Mouse (Mus musculus) retina, postnatal 7 days (tissue): Measurements from ENCODE around the gene Chl1.

ENCODE experiments used
- DNase-seq: peaks from one replicate; pipeline ENCODE4 v3.0.0-alpha.2; 2012; ENCODE audit warnings: low read depth, low spot score

Gene Chl1

GRCm38 (mm10) chr6:103510392-103511289, at the start of gene Chl1:
Gene Chl1 (plus strand): TSS chr6:103510586.
- DNase-seq = no peak

- peak; percentile 3 for DNase-seq
Measured at GRCm38 (mm10) chr6:103465479-103466080, 44.8 kb upstream of the Chl1 start.

GRCm38 (mm10) chr6:103473316-103473715, 37.1 kb upstream of the Chl1 start:
- DNase-seq = no peak

DNA sequence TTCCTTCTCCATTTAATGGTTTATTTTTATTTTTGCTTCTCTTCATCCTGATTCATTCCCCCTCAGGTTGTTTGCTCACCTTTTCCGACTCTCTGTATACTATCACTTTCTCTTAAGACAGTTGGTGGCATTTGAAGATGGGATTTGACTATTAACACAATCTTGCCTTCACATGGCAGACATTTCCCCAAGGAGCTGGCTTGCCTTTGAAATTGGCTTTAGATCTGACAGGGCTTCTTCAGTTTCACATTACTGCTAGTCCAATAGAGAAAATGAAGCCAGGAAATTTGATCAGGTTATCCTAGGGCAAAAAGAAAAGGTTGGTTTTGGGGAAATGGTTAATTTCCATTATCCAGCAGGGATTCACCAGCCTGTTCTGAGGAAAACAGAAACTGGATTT, 23.2 kb upstream of the Chl1 start:
- no peak for DNase-seq

DNA sequence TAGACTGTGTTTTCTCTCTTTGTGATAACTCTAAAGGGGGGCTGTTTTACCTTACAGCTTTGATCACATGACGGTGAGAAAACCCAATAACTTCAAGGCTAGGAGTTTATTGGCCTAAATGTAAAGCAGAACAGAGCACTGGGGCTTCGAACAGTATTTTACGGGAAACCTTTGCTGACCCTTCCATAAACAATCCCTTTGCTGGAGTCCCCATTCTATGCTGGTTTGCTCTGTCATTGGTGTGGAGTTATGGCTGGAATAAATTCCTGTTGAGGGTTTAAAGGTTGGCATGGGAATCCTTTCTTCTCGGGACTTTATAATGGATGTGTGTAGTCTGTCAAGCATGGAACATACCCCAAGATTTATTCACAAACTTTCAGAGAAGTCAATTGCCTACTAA, 12.0 kb upstream of the Chl1 start:
- DNase-seq = no peak

DNA sequence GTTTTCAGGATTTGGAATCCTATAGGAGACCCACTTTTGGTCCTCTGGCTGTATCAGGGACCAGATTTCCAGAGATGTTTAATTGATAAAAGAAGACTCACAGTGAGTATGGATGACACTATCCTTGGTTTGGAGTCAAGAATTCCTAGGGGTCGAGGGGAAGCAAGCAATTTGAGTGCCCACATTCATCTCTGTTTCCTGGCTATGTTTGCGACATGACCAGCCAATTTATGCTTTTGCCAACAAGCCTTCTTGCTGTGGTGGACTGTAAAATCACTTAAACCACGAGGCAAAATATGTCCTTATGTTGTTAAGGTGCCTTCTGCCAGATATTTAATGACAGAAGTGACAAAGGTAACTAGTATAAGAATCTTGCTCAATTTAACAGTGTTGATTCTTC, 6.3 kb upstream of the Chl1 start:
- no peak for DNase-seq

DNA sequence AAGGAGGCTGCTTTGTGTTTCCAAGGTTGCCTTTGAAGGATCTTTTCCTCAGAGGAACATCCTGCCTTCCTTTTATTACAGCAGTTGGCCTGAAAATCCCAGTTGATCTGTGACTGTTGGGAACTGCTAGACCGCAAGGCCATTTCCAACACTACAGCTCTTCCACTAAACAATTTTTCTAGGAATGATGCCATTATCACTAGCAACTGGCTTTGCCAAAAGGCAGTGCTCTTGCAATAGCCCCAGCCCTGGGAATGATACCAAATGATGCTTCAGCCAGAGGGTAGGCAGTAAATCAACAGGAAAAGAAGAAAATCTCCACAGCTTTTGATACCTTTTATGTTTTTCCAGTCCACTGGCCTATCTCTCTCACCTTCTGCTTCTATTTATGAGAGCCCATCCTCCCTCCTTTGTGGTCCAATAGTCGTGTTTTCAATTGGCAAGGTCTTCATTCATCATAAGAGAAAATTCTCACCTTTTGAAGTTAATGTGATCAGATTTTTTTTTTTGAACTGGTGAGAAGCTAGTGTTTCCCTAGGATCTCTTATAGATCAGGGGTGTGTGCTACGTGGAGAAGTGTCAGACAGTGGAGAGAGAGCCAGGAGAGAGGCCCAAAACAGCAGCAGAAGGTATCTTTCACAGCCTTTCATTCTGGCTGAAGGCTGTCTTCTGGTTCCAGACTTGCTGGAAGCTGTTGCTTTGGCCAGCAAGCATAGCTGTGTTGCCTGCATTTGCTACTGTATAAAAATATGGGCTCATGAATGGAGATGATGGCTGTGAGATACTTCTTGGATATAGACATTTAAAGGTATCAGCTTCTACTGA, 2.4 kb upstream of the Chl1 start:
- no peak for DNase-seq

GRCm38 (mm10) chr6:103509596-103509995, 790 bp upstream of the Chl1 start:
- DNase-seq = no peak

- no peak for DNase-seq
Measured at GRCm38 (mm10) chr6:103511290-103511971, 1.0 kb downstream of the Chl1 start.

GRCm38 (mm10) chr6:103511972-103512565, 1.7 kb downstream of the Chl1 start:
- peak; percentile 16 for DNase-seq

GRCm38 (mm10) chr6:103512911-103513321, 2.5 kb downstream of the Chl1 start:
- no peak for DNase-seq

DNA sequence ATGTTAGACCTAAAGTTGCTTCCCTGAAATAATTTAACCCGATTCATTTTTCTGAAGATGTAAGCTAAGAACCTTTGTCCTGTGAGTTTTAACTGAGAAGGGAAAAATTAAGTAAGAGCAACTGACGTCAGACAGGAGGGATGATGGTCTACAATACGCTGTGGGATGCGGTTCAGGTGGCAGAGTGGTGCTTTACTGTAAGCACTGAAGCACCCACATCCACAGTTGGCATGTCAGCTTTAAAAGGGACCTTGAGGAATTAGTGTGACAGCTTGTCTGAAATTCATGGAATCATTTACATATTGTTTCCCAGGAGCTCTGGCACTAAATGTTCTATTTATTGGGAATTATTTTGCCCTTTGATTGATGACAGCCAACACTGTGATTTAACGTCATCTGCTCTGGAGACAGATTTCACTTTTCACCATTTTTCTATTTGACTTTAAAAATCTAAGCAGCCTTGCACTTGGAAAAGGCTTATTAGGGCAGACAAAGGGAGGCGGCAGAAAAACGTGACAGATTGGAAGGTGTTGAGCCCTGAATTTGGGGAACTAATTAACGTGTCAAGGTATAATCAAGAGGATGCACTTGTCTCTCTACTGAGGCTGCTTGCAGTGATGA, 3.3 kb downstream of the Chl1 start:
- no peak for DNase-seq

DNA sequence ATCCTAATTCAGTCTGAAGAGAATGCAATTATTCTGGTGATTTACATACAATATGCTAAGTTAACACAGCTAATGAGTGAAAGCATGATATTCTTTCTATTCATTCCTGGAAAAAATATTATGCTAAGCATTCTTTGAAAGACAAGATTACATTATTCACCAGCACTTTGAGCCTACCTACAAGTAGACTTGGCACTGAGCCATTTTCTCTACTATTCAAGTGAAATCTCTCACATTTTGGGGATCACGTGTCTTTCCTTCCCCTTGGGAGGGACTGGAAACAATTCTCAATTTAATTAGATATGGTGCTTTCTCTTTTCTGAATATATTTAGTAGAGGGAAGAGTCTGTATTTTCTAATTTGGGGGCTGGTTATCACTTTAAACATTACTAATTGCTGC, 4.0 kb downstream of the Chl1 start:
- DNase-seq = no peak

DNA sequence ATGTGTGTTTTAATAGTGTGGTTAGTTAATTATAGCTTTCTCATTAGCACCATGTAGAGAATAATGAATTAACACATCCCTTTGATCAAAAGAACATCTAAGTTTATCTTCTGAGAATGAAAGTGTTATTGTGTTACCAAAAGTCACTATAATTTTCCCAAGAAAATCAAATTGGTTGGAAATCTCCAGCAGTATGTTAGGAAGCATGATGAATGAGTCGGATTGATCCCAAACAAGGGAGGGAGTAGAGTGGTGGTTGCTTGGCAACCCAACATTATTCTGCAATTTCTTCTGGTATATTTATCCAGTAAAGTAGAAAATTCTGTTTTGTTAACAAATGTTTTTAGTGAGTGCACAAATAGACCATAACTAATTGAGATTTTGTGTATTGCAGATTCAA, 4.4 kb downstream of the Chl1 start:
- no peak for DNase-seq

DNA sequence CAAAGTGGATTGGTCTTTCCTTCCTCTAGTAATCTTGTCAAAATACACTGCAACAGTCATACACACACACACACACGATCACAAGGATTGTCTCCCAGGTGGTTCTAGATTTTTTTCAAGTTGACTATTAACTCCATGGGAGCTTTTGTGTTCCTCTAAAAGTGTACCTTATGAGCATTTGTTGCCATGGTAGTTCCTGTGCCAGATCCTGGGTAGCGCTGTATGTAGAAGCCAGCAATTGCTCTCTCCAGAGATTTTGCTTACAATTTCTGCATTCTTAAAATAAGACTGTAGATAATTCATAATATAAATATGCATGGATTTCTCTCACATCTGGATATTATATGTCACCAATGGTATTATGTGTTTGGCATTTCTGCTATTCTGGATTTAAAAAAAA, 9.2 kb downstream of the Chl1 start:
- DNase-seq = no peak

DNA sequence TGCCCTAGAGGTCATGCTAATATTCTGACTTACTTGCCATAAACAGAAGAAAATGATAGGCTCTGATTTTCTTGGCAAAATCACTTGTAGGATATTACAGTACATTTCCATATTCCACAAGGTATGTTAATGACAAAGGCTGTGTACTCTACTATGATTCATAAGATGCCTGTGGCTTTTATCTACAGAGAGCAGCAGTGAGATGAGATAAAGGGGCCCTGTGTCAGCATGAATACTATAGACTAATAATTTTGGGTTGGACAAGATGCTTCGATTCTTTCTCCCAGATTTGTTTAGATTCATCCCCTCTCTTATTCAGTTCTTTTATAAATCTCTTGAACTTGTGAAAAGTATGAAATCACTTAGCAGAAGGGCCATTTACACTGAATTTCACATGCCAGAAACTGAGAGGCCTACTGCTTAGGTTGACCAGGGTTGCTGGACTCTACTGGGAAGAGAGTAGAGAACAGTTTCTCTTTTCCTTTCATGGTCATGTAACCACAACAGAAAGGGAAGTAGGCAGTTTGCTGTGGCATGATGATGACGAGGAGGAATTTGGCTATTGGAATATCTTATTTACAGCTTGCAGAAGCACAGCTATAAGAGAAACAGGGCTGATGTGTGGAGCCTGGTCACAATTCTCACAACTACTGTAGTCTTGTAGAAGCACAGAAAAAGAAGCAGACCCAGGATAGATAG, 15.1 kb downstream of the Chl1 start:
- DNase-seq = no peak

GRCm38 (mm10) chr6:103526945-103527777, 16.8 kb downstream of the Chl1 start:
- DNase-seq = no peak

GRCm38 (mm10) chr6:103533048-103533447, 22.7 kb downstream of the Chl1 start:
- no peak for DNase-seq

- DNase-seq = no peak
Measured at GRCm38 (mm10) chr6:103534027-103534426, 23.6 kb downstream of the Chl1 start.
